Mouse (Mus musculus) liver, embryonic 14.5 days (tissue): ENCODE data around the gene Per1. TPM values are rescaled to one million over a fixed set of nuclear protein-coding genes. Genes with fewer than 3 reads are reported as not detected.

Experiments used
- ATAC-seq: fragments of 200-750 bp; cut with Nextera tagmentation; 2 replicates; pipeline ENCODE4 v1.8.0; 2017; ENCODE audit warnings: moderate number of reproducible peaks, mild to moderate bottlenecking, moderate library complexity; ENCODE audit not compliant: insufficient read depth
- DNase-seq, 3 experiments: peaks; one replicate each; pipeline ENCODE4 v3.0.0-alpha.2; 2012 to 2013; ENCODE audit warnings: low read depth in 3 of 3, low spot score in 3 of 3
- H3K27ac ChIP-seq: fragments of 300-500 bp; sonication (generic); 2 replicates; pipeline ENCODE4 v1.5.1; 2014; ENCODE audit warnings: moderate library complexity, mild to moderate bottlenecking, control low read depth, inconsistent platforms
- H3K27me3 ChIP-seq: fragments of 300-500 bp; sonication (generic); 2 replicates; pipeline ENCODE4 v1.6.1; 2014; ENCODE audit warnings: mild to moderate bottlenecking, low read length, moderate library complexity; ENCODE audit not compliant: control insufficient read depth, insufficient read depth
- H3K36me3 ChIP-seq: fragments of 300-500 bp; sonication (generic); replicated peaks from 2 replicates; pipeline ENCODE4 v1.6.1; 2014; ENCODE audit warnings: low read depth; ENCODE audit not compliant: control insufficient read depth, insufficient read depth
- H3K4me1 ChIP-seq, 2 experiments: fragments of 200-500 bp in 1 of 2; fragments of 300-500 bp in 1 of 2; sonication (generic) in 1 of 2; replicated peaks; 2 replicates each; pipeline ENCODE4 v1.6.1; 2012 to 2014; ENCODE audit warnings: antibody characterized with exemption in 1 of 2, inconsistent platforms in 1 of 2, low read length in 1 of 2; ENCODE audit not compliant: control insufficient read depth in 2 of 2, insufficient read depth in 2 of 2
- H3K4me2 ChIP-seq: fragments of 300-500 bp; sonication (generic); 2 replicates; pipeline ENCODE4 v1.6.1; 2014; ENCODE audit warnings: low read depth, mild to moderate bottlenecking, control low read depth, moderate library complexity
- H3K4me3 ChIP-seq, 2 experiments: fragments of 200-500 bp in 1 of 2; fragments of 300-500 bp in 1 of 2; sonication (generic) in 1 of 2; 2 replicates each; pipeline ENCODE4 v1.5.1; 2012 to 2014; ENCODE audit warnings: low read depth in 2 of 2, low read length in 2 of 2, mild to moderate bottlenecking in 2 of 2, control low read depth in 1 of 2, inconsistent platforms in 1 of 2, moderate library complexity in 1 of 2; ENCODE audit not compliant: insufficient read depth in 1 of 2
- H3K9ac ChIP-seq: fragments of 300-500 bp; sonication (generic); replicated peaks from 2 replicates; pipeline ENCODE4 v1.6.1; 2014; ENCODE audit warnings: mild to moderate bottlenecking, control low read depth, moderate library complexity
- H3K9me3 ChIP-seq: fragments of 300-500 bp; sonication (generic); 2 replicates; pipeline ENCODE4 v1.6.1; 2016; ENCODE audit warnings: low read length, mixed read lengths; ENCODE audit not compliant: control insufficient read depth
- CTCF ChIP-seq: IDR thresholded peaks from 2 replicates; pipeline ENCODE4 v1.5.1; 2016; ENCODE audit warnings: antibody characterized with exemption, low read depth, control low read depth
- EP300 ChIP-seq: IDR thresholded peaks from 2 replicates; pipeline ENCODE4 v1.6.1; 2016; ENCODE audit warnings: antibody characterized with exemption, low read depth
- WGBS: fragments of 180-500 bp; shearing (Covaris S2); extraction: QIAGEN DNeasy Blood & Tissue Kit; methylation state at CpG from one replicate; pipeline ENCODE4 v1.1.7; 2014; ENCODE audit not compliant: insufficient replicate concordance; 5-methylcytosine and 5-hydroxymethylcytosine counted together
- polyA plus RNA-seq, 2 experiments: library from polyadenylated mRNA; depleted of rRNA in 1 of 2; stranded (reverse) in 1 of 2; unstranded in 1 of 2; fragments of >200 nt; fragmentation: Nextera tagmentation in 1 of 2; extraction: Ambion mirVana in 1 of 2; gene quantifications; 2 replicates each; pipeline versions ENCODE4 v1.2.1 to v1.2.3; 2012 to 2014

The Per1 gene
- polyA plus RNA-seq, 2 experiments = 1.9 to 4.2 TPM

DNA sequence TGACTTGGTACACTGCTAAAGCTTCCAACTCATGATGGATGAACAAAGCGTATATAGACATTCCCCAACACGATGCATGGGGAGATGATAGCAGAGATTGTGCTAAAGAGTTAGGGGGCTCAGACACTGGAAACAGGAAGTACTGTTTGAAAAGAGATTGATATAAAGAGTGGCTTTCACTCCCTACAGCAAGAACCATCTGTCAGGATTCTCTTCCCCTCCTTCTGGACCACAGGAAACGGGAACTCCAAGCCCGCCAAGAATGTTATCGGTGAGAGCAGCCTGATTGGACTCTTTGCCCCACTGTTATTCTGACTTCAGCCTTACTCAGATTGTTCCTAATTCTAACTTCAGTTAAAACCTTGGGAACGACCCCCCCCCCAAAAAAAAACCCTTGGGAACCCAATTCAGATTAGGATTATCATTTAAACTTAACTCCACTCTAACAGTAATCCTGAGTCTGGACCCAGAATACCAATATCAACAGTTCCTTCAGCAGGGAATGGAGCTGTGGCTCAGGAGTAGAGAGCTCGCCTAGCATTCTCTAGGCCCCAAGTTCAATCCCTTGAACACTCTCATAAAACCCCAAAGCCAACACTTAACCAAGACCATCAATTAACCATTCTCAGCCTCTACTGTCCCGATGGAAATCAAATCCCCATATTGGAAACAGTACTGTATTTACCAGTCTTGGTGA is 33.6 kb downstream of the Per1 start:
- Histone ChIP-seq H3K27me3 (no peaks in the 10 kb centered on the region; the same call in 1 of the 2 replicates), H3K36me3 (no peaks in the 10 kb centered on the region), H3K27ac (no peak overlapping the region), H3K4me3 (no peak overlapping the region), H3K9me3 (no peaks in the 10 kb centered on the region), H3K4me1 (peaks cover 0 to 11% of the 10 kb centered on the region in 2 experiments; a peak in 3 of 4 replicates), H3K9ac (no peak overlapping the region), H3K4me2 (no peak overlapping the region)
- ATAC-seq (no peak), DNase-seq (no peak)
- WGBS = 27% methylated on average over 8 of the region's 8 CpGs
- TF ChIP-seq CTCF = no peak
- TF ChIP-seq EP300 = no peak

DNA sequence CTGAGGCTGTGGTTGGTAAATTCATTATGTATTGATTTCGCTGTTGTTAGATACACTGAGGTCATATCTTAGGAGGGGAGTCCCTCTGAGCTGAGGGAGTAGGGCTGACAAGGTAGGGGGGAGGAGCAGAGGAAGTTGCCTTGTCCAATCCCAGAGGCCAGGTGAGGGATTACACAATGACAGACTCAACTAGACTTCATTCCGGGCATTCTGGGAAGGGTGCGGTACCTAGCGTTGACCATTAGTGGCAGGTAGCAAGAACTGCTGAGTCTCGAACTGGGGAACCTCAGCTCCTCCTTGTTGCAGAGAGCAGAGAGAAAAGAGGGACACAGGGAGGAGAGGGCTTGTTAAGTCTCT is 38.5 kb downstream of the Per1 start:
- no peaks in the 10 kb centered on the region for H3K27me3 ChIP-seq
- peak overlapping the region; percentile 68 for H3K4me2 ChIP-seq
- no peak for DNase-seq
- TF ChIP-seq EP300 (no peak), CTCF (no peak)
- WGBS = 43% methylated on average over 5 of the region's 5 CpGs
- H3K9ac ChIP-seq = no peak overlapping the region
- no peaks in the 10 kb centered on the region for H3K9me3 ChIP-seq
- H3K27ac ChIP-seq = no peak overlapping the region
- H3K36me3 ChIP-seq = no peaks in the 10 kb centered on the region
- H3K4me1 ChIP-seq = peaks cover 0 to 2% of the 10 kb centered on the region in 2 experiments; a peak in 2 of 4 replicates
- ATAC-seq = no peak
- no peak overlapping the region for H3K4me3 ChIP-seq

GRCm38 (mm10) chr11:69133923-69134621 is 39.1 kb downstream of the Per1 start:
- 5% methylated on average over 34 of the region's 34 CpGs for WGBS
- Histone ChIP-seq H3K9ac (no peak overlapping the region; the same call in 1 of the 2 replicates), H3K27me3 (no peaks in the 10 kb centered on the region), H3K27ac (no peak overlapping the region), H3K4me1 (peaks cover 0 to 2% of the 10 kb centered on the region in 2 experiments; a peak in 2 of 4 replicates), H3K4me2 (peak overlapping the region; percentile 68), H3K9me3 (no peaks in the 10 kb centered on the region), H3K36me3 (no peaks in the 10 kb centered on the region), H3K4me3 (peak overlapping the region; percentile 31 to 41)
- TF ChIP-seq CTCF = peak; percentile 60
- TF ChIP-seq EP300 = no peak
- DNase-seq (no peak), ATAC-seq (peak; percentile 40; the same call in 1 of the 2 replicates)

DNA sequence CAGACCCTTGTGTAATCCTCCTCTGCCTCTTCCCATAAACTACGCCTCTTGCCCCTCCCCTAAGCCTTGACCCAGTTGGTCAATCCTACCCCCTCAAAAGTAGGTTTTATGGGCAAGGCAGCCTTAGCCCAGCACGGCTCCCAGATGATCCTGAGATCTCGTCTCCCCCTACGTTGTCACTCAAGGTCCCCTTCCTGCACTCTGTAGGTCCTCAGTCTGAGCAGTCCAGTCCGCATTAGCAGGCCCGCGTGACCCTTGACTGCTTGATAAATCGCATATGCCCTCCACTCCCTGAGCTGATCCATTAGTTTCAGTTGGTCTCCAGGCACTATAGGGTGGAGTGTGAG is 39.6 kb downstream of the Per1 start:
- Histone ChIP-seq H3K36me3 (no peaks in the 10 kb centered on the region), H3K27me3 (no peaks in the 10 kb centered on the region), H3K4me3 (peak overlapping the region in 1 of 2 experiments; percentile 41; a peak in 1 of 4 replicates), H3K9ac (no peak overlapping the region; the same call in 1 of the 2 replicates), H3K9me3 (no peaks in the 10 kb centered on the region), H3K4me1 (peaks cover 0 to 2% of the 10 kb centered on the region in 2 experiments; a peak in 2 of 4 replicates), H3K4me2 (peak overlapping the region; percentile 68), H3K27ac (no peak overlapping the region)
- 49% methylated on average over 8 of the region's 8 CpGs for WGBS
- no peak for ATAC-seq
- DNase-seq = no peak
- TF ChIP-seq CTCF (no peak), EP300 (no peak)

- H3K36me3 ChIP-seq = no peaks in the 10 kb centered on the region
- no peaks in the 10 kb centered on the region for H3K9me3 ChIP-seq
- H3K4me3 ChIP-seq = no peak overlapping the region
- no peaks in the 10 kb centered on the region for H3K27me3 ChIP-seq
- TF ChIP-seq EP300 (no peak), CTCF (no peak)
- DNase-seq = no peak
- 50% methylated on average over 6 of the region's 6 CpGs for WGBS
- H3K4me1 ChIP-seq = peaks cover 0 to 2% of the 10 kb centered on the region in 2 experiments; a peak in 2 of 4 replicates
- H3K9ac ChIP-seq = no peak overlapping the region
- H3K4me2 ChIP-seq = no peak overlapping the region
- no peak for ATAC-seq
- H3K27ac ChIP-seq = no peak overlapping the region
Observed at GRCm38 (mm10) chr11:69135361-69135760, 40.3 kb downstream of the Per1 start.
